Mouse (Mus musculus) midbrain, embryonic 15.5 days (tissue): ENCODE data around the gene Samd4. TPM values are rescaled to one million over a fixed set of nuclear protein-coding genes. Genes with fewer than 3 reads are reported as not detected.

Source experiments
- ATAC-seq: fragments of 200-750 bp; cut with Nextera tagmentation; replicated peaks from 2 replicates; pipeline ENCODE4 v1.8.0; 2017; ENCODE audit warnings: moderate TSS enrichment
- H3K27ac ChIP-seq: fragments of 300-500 bp; sonication (generic); 2 replicates; pipeline ENCODE4 v1.5.1; 2015; ENCODE audit warnings: mild to moderate bottlenecking, inconsistent platforms
- H3K27me3 ChIP-seq: fragments of 300-500 bp; sonication (generic); replicated peaks from 2 replicates; pipeline ENCODE4 v1.6.1; 2015; ENCODE audit warnings: inconsistent platforms
- H3K36me3 ChIP-seq: fragments of 300-500 bp; sonication (generic); replicated peaks from 2 replicates; pipeline ENCODE4 v1.6.1; 2015; ENCODE audit warnings: inconsistent platforms
- H3K4me1 ChIP-seq: fragments of 300-500 bp; sonication (generic); 2 replicates; pipeline ENCODE4 v1.6.1; 2015; ENCODE audit warnings: inconsistent platforms
- H3K4me2 ChIP-seq: fragments of 300-500 bp; sonication (generic); 2 replicates; pipeline ENCODE4 v1.6.1; 2015; ENCODE audit warnings: inconsistent platforms, mild to moderate bottlenecking, moderate library complexity
- H3K4me3 ChIP-seq: fragments of 300-500 bp; sonication (generic); 2 replicates; pipeline ENCODE4 v1.5.1; 2015; ENCODE audit warnings: mild to moderate bottlenecking, inconsistent platforms
- H3K9ac ChIP-seq: fragments of 300-500 bp; sonication (generic); 2 replicates; pipeline ENCODE4 v1.6.1; 2015; ENCODE audit warnings: mild to moderate bottlenecking, inconsistent platforms
- H3K9me3 ChIP-seq: fragments of 300-500 bp; sonication (generic); 2 replicates; pipeline ENCODE4 v1.6.1; 2016; ENCODE audit warnings: inconsistent platforms
- WGBS: fragments of 180-500 bp; shearing (Covaris S2); methylation state at CpG from one replicate; pipeline ENCODE4 v1.1.7; 2015; ENCODE audit warnings: mixed read lengths; 5-methylcytosine and 5-hydroxymethylcytosine counted together
- polyA plus RNA-seq: library from polyadenylated mRNA; unstranded; fragments of >200 nt; fragmentation: Nextera tagmentation; extraction: Ambion mirVana; gene quantifications from 2 replicates; pipeline ENCODE4 v1.2.1, GENCODE M21; 2015

Samd4 gene
- polyA plus RNA-seq, 1 experiment from 2014 or later = 4.2 TPM

DNA sequence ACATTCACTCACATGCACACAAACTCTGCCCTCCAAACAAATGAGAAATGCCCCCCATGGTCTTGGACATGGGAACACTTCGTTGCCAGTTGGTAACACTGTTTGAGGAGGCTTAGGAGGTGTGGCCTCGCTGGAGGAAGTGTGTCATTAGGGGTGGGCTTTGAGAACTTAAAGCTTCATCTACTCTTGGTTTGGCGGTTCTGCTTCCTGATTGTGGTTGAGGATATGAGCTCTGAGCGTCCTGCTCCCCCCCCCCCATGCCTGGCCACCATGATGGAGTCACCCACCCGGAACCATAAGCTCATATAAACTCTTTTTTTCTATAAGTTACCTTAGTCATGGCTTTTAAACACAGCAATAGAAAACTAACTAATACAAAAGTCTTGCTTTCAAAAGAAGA lies 80.2 kb downstream of the Samd4 start:
- H3K9ac ChIP-seq = no peak overlapping the region
- H3K27me3 ChIP-seq = no peaks in the 10 kb centered on the region; the same call in 1 of the 2 replicates
- H3K36me3 ChIP-seq = no peaks in the 10 kb centered on the region
- 84% methylated on average over 5 of the region's 5 CpGs for WGBS
- no peaks in the 10 kb centered on the region for H3K4me1 ChIP-seq
- H3K4me2 ChIP-seq = no peak overlapping the region
- no peak overlapping the region for H3K27ac ChIP-seq
- H3K9me3 ChIP-seq = no peaks in the 10 kb centered on the region
- H3K4me3 ChIP-seq = no peak overlapping the region
- ATAC-seq = no peak

GRCm38 (mm10) chr14:46964074-46964872 lies 81.6 kb downstream of the Samd4 start:
- Histone ChIP-seq H3K4me3 (no peak overlapping the region), H3K9ac (no peak overlapping the region), H3K9me3 (no peaks in the 10 kb centered on the region), H3K27me3 (no peaks in the 10 kb centered on the region; the same call in 1 of the 2 replicates), H3K27ac (no peak overlapping the region), H3K4me2 (no peak overlapping the region), H3K4me1 (no peaks in the 10 kb centered on the region), H3K36me3 (no peaks in the 10 kb centered on the region)
- 95% methylated on average over 2 of the region's 2 CpGs for WGBS
- ATAC-seq = peak; percentile 56

GRCm38 (mm10) chr14:46966206-46966605 lies 83.6 kb downstream of the Samd4 start:
- ATAC-seq = no peak
- Histone ChIP-seq H3K4me2 (no peak overlapping the region), H3K4me1 (no peaks in the 10 kb centered on the region), H3K9me3 (no peaks in the 10 kb centered on the region), H3K4me3 (no peak overlapping the region), H3K9ac (no peak overlapping the region), H3K27ac (no peak overlapping the region), H3K36me3 (no peaks in the 10 kb centered on the region), H3K27me3 (no peaks in the 10 kb centered on the region; the same call in 1 of the 2 replicates)
- WGBS = 81% methylated on average over 10 of the region's 10 CpGs

DNA sequence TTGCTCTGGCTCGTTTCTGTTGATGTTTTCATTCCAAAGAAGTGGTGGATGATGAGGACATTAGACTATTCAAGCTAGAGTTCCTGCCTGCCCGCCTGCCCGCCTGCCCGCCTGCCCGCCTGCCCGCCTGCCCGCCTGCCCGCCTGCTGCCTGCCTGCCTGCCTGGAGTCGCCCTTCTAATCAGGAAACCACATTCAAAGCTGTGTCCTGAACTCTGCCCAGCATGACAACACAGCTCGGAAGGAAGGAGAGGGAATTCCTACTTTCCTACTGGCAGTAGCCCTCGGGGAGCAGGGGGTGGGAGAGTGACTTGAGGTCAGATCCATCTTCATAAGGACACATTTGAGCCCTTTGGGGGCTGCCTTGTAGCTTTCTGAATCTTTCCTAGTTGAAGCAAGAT lies 85.4 kb downstream of the Samd4 start:
- no peaks in the 10 kb centered on the region; the same call in 1 of the 2 replicates for H3K27me3 ChIP-seq
- H3K4me2 ChIP-seq = no peak overlapping the region
- no peaks in the 10 kb centered on the region for H3K36me3 ChIP-seq
- no peak overlapping the region for H3K27ac ChIP-seq
- no peaks in the 10 kb centered on the region for H3K4me1 ChIP-seq
- no peak overlapping the region for H3K9ac ChIP-seq
- no peaks in the 10 kb centered on the region for H3K9me3 ChIP-seq
- WGBS = 76% methylated on average over 11 of the region's 11 CpGs
- no peak overlapping the region for H3K4me3 ChIP-seq
- ATAC-seq = no peak

GRCm38 (mm10) chr14:46970673-46971072 lies 88.0 kb downstream of the Samd4 start:
- H3K4me2 ChIP-seq = no peak overlapping the region
- H3K27me3 ChIP-seq = no peaks in the 10 kb centered on the region; the same call in 1 of the 2 replicates
- H3K4me1 ChIP-seq = no peaks in the 10 kb centered on the region
- H3K36me3 ChIP-seq = no peaks in the 10 kb centered on the region
- WGBS = 75% methylated on average over 3 of the region's 3 CpGs
- no peak overlapping the region for H3K9ac ChIP-seq
- no peak overlapping the region for H3K27ac ChIP-seq
- ATAC-seq = no peak
- no peaks in the 10 kb centered on the region for H3K9me3 ChIP-seq
- no peak overlapping the region for H3K4me3 ChIP-seq

DNA sequence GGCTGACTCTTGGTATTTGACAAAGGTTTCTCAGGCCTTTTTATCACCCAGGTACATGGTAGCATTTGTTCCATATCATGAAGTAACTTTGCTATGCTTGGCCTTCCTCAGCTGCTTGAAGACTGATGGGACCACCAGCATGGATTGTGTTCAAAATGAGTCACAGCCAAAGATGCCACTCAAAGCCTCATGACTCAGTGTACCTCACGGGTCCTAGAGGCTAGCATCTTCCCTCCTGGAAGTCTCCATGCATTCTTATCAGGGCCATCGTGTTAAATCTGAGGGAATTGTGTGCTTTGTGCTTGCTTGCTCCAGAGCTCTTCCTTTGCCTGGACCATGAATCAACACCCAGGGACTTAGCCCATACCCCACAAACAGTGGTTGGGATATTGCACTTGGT lies 89.1 kb downstream of the Samd4 start:
- Histone ChIP-seq H3K9ac (no peak overlapping the region), H3K36me3 (no peaks in the 10 kb centered on the region), H3K27me3 (no peaks in the 10 kb centered on the region), H3K4me3 (no peak overlapping the region), H3K27ac (no peak overlapping the region), H3K9me3 (no peaks in the 10 kb centered on the region), H3K4me2 (no peak overlapping the region), H3K4me1 (no peaks in the 10 kb centered on the region)
- ATAC-seq = no peak
- WGBS = 90% methylated on average over 2 of the region's 2 CpGs

- no peak overlapping the region for H3K9ac ChIP-seq
- no peak overlapping the region for H3K27ac ChIP-seq
- H3K9me3 ChIP-seq = no peaks in the 10 kb centered on the region
- no peaks in the 10 kb centered on the region for H3K4me1 ChIP-seq
- no peak overlapping the region for H3K4me3 ChIP-seq
- WGBS = 57% methylated on average over 9 of the region's 9 CpGs
- peak; percentile 63; the same call in 1 of the 2 replicates for ATAC-seq
- H3K36me3 ChIP-seq = no peaks in the 10 kb centered on the region
- H3K4me2 ChIP-seq = no peak overlapping the region
- no peaks in the 10 kb centered on the region for H3K27me3 ChIP-seq
Observed at GRCm38 (mm10) chr14:46974874-46975273, 92.2 kb downstream of the Samd4 start.

DNA sequence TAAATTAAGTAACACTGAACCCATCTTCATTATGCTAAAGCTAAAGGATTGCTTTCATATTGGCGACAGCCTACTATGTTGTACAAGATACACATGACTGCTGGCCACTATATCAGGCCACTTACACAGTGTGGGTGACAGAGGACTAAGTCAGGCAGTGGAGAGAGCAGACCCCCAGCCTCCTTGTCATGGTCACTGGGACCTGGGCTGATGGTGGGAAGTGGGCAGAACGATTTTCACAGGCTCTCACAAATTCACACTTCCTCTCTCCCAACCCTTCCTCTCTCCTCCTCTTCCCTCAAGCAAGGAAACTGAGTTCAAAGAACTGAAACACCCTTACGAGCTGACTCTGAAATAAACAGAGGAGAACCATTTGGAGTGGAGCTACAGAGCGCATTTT lies 93.3 kb downstream of the Samd4 start:
- no peak for ATAC-seq
- Histone ChIP-seq H3K9ac (no peak overlapping the region), H3K4me1 (no peaks in the 10 kb centered on the region), H3K9me3 (no peaks in the 10 kb centered on the region), H3K4me3 (no peak overlapping the region), H3K4me2 (no peak overlapping the region), H3K36me3 (no peaks in the 10 kb centered on the region), H3K27ac (no peak overlapping the region), H3K27me3 (no peaks in the 10 kb centered on the region)
- WGBS = 85% methylated on average over 4 of the region's 4 CpGs

DNA sequence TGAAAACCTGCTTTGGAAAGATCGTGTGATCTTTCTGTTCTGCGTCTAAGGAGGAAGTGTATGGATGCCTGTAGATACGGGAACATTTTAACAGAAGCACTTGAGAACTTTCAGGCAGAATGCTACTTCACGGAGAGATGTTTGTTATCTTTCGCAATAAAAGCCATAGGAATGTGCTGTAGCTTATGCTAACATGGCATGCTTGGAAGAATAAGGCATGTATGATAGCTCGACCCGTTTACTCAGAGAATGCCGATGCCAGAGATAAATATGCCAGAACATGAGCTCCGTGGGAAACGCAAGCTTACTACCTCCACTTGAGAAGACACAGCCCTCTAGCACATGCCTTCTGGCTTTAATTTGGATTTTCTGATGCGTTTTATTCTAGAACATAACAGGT lies 94.1 kb downstream of the Samd4 start:
- ATAC-seq = no peak
- H3K36me3 ChIP-seq = no peaks in the 10 kb centered on the region

GRCm38 (mm10) chr14:46977660-46978059 lies 95.0 kb downstream of the Samd4 start:
- no peak overlapping the region for H3K4me2 ChIP-seq
- no peaks in the 10 kb centered on the region for H3K36me3 ChIP-seq
- ATAC-seq = no peak
- no peak overlapping the region for H3K4me3 ChIP-seq
- no peaks in the 10 kb centered on the region for H3K9me3 ChIP-seq
- H3K4me1 ChIP-seq = peaks cover 3% of the 10 kb centered on the region; the same call in 1 of the 2 replicates
- H3K9ac ChIP-seq = no peak overlapping the region
- 64% methylated on average over 10 of the region's 10 CpGs for WGBS
- no peak overlapping the region for H3K27ac ChIP-seq
- no peaks in the 10 kb centered on the region for H3K27me3 ChIP-seq

More for the DNA sequence above, 94.1 kb downstream of the Samd4 start:
- Histone ChIP-seq H3K4me2 (no peak overlapping the region), H3K27me3 (no peaks in the 10 kb centered on the region), H3K9me3 (no peaks in the 10 kb centered on the region), H3K4me1 (no peaks in the 10 kb centered on the region), H3K4me3 (no peak overlapping the region), H3K27ac (no peak overlapping the region), H3K9ac (no peak overlapping the region)
- WGBS = 89% methylated on average over 11 of the region's 11 CpGs

DNA sequence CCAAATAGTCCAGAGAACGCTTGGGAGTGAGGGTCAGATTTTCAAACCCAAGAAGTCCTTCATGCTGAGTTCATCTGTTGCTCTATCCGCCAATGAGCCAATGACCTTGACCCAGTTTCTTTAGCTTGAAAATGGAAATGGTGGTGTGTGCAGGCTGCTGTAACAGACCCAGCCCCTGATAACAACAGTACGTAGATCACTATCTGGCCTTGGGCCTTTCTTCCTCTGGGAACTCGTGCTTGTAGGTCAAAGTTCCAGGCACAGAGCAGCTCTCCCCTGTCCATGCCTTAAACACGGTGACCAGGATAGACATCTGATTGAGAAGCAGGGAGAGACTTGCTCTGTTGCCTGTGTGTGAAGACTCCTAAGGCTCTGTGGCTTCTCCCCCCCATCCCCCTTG lies 96.5 kb downstream of the Samd4 start:
- Histone ChIP-seq H3K4me3 (no peak overlapping the region), H3K9ac (no peak overlapping the region), H3K4me1 (peaks cover 3% of the 10 kb centered on the region; the same call in 1 of the 2 replicates), H3K9me3 (no peaks in the 10 kb centered on the region), H3K4me2 (no peak overlapping the region), H3K27me3 (no peaks in the 10 kb centered on the region), H3K27ac (no peak overlapping the region), H3K36me3 (no peaks in the 10 kb centered on the region)
- 89% methylated on average over 5 of the region's 5 CpGs for WGBS
- ATAC-seq = no peak

GRCm38 (mm10) chr14:46980736-46981438 lies 98.2 kb downstream of the Samd4 start:
- H3K4me1 ChIP-seq = peaks cover 3% of the 10 kb centered on the region; the same call in 1 of the 2 replicates
- no peaks in the 10 kb centered on the region for H3K9me3 ChIP-seq
- no peak overlapping the region for H3K4me3 ChIP-seq
- H3K4me2 ChIP-seq = no peak overlapping the region
- no peak overlapping the region for H3K27ac ChIP-seq
- no peak for ATAC-seq
- 78% methylated on average over 17 of the region's 17 CpGs for WGBS
- H3K27me3 ChIP-seq = no peaks in the 10 kb centered on the region
- no peaks in the 10 kb centered on the region for H3K36me3 ChIP-seq
- no peak overlapping the region for H3K9ac ChIP-seq
